Mouse (Mus musculus): ENCODE results near the gene Dnttip1. TPM values are rescaled to one million over a fixed set of nuclear protein-coding genes. Genes with fewer than 3 reads are reported as not detected.
A peak's percentile ranks its signal among the peaks of the same experiment; 100 is the strongest.

The Dnttip1 gene
- total and polyA plus RNA-seq, 2 experiments from 2014 or later, result 24.9 to 53.9 TPM

GRCm38 (mm10) chr2:164778809-164779208 is 33.0 kb downstream of the Dnttip1 start:
- H3K9ac ChIP-seq (replicated peaks; ENCODE audit: low read length), result no peak overlapping the region
- no peaks in the 10 kb centered on the region for H3K9me3 ChIP-seq (ENCODE audit: low read length)
- ATAC-seq, result no peak
- H3K36me3 ChIP-seq (ENCODE audit: insufficient read depth, low read length), result no peaks in the 10 kb centered on the region
- H3K27ac ChIP-seq, result no peak overlapping the region
- H3K4me2 ChIP-seq (ENCODE audit: low read depth, low read length), result no peak overlapping the region
- no peak for DNase-seq (ENCODE audit: low spot score)
- H3K4me1 ChIP-seq (ENCODE audit: insufficient read depth, low read length), result no peaks in the 10 kb centered on the region
- WGBS, result 79% methylated on average over 7 of the region's 7 CpGs
- no peak for TF ChIP-seq CTCF (IDR thresholded peaks at IDR 0.05; ENCODE audit: low read depth)
- no peaks in the 10 kb centered on the region for H3K27me3 ChIP-seq (ENCODE audit: insufficient read depth, low read length)
- H3K4me3 ChIP-seq (ENCODE audit: low read length), result no peak overlapping the region

GRCm38 (mm10) chr2:164779481-164780086 is 33.8 kb downstream of the Dnttip1 start, which contains the start of gene Tnnc2:
Gene Tnnc2 (minus strand): TSS chr2:164779967.
- no peaks in the 10 kb centered on the region for H3K27me3 ChIP-seq (ENCODE audit: insufficient read depth, low read length)
- H3K4me2 ChIP-seq (ENCODE audit: low read depth, low read length), result no peak within 1 kb of the TSS
- no peak within 1 kb of the TSS for H3K9ac ChIP-seq (replicated peaks; ENCODE audit: low read length)
- no peak within 1 kb of the TSS for H3K4me3 ChIP-seq (ENCODE audit: low read length)
- H3K9me3 ChIP-seq (ENCODE audit: low read length), result no peaks in the 10 kb centered on the region
- ATAC-seq (no peak), DNase-seq (ENCODE audit: low spot score) (no peak)
- H3K36me3 ChIP-seq (ENCODE audit: insufficient read depth, low read length), result no peaks in the 10 kb centered on the region
- TF ChIP-seq CTCF (IDR thresholded peaks at IDR 0.05; ENCODE audit: low read depth), result no peak
- H3K4me1 ChIP-seq (ENCODE audit: insufficient read depth, low read length), result no peaks in the 10 kb centered on the region
- H3K27ac ChIP-seq, result no peak within 1 kb of the TSS
- WGBS, result 71% methylated on average over 8 of the region's 8 CpGs

GRCm38 (mm10) chr2:164781876-164782275 is 36.1 kb downstream of the Dnttip1 start:
- no peak for TF ChIP-seq CTCF (IDR thresholded peaks at IDR 0.05; ENCODE audit: low read depth)
- H3K27ac ChIP-seq, result no peak overlapping the region
- H3K27me3 ChIP-seq (ENCODE audit: insufficient read depth, low read length), result no peaks in the 10 kb centered on the region
- DNase-seq (ENCODE audit: low spot score) (no peak), ATAC-seq (no peak)
- no peaks in the 10 kb centered on the region; the same call in 1 of the 2 replicates for H3K4me1 ChIP-seq (ENCODE audit: insufficient read depth, low read length)
- H3K36me3 ChIP-seq (ENCODE audit: insufficient read depth, low read length), result no peaks in the 10 kb centered on the region
- H3K4me2 ChIP-seq (ENCODE audit: low read depth, low read length), result no peak overlapping the region
- no peak overlapping the region for H3K4me3 ChIP-seq (ENCODE audit: low read length)
- WGBS, result 76% methylated on average over 4 of the region's 4 CpGs
- H3K9ac ChIP-seq (replicated peaks; ENCODE audit: low read length), result no peak overlapping the region
- H3K9me3 ChIP-seq (ENCODE audit: low read length), result no peaks in the 10 kb centered on the region

GRCm38 (mm10) chr2:164783926-164784581 is 38.3 kb downstream of the Dnttip1 start:
- Histone ChIP-seq H3K4me2 (ENCODE audit: low read depth, low read length) (no peak overlapping the region), H3K4me3 (ENCODE audit: low read length) (no peak overlapping the region)
- 80% methylated on average over 7 of the region's 7 CpGs for WGBS

GRCm38 (mm10) chr2:164784869-164785420 is 39.2 kb downstream of the Dnttip1 start:
- whole genome bisulfite sequencing, result 12% methylated on average over 7 of the region's 7 CpGs
- H3K9me3 ChIP-seq (ENCODE audit: low read length), result no peaks in the 10 kb centered on the region
- DNase-seq (ENCODE audit: low spot score) (no peak), ATAC-seq (no peak)
- H3K9ac ChIP-seq (replicated peaks; ENCODE audit: low read length), result peak overlapping the region; percentile 92; the same call in 1 of the 2 replicates
- H3K4me3 ChIP-seq (ENCODE audit: low read length), result peak overlapping the region; percentile 75
- no peaks in the 10 kb centered on the region; the same call in 1 of the 2 replicates for H3K4me1 ChIP-seq (ENCODE audit: insufficient read depth, low read length)
- H3K4me2 ChIP-seq (ENCODE audit: low read depth, low read length), result peak overlapping the region; percentile 93
- no peaks in the 10 kb centered on the region for H3K27me3 ChIP-seq (ENCODE audit: insufficient read depth, low read length)
- no peak for TF ChIP-seq CTCF (IDR thresholded peaks at IDR 0.05; ENCODE audit: low read depth)
- no peaks in the 10 kb centered on the region for H3K36me3 ChIP-seq (ENCODE audit: insufficient read depth, low read length)
- peak overlapping the region; percentile 89 for H3K27ac ChIP-seq

More at GRCm38 (mm10) chr2:164783926-164784581, 38.3 kb downstream of the Dnttip1 start:
- DNase-seq (ENCODE audit: low spot score), result peak; percentile 50
- ATAC-seq, result no peak
- no peaks in the 10 kb centered on the region for H3K36me3 ChIP-seq (ENCODE audit: insufficient read depth, low read length)
- H3K27me3 ChIP-seq (ENCODE audit: insufficient read depth, low read length), result no peaks in the 10 kb centered on the region
- TF ChIP-seq CTCF (IDR thresholded peaks at IDR 0.05; ENCODE audit: low read depth), result peak; percentile 51
- H3K27ac ChIP-seq, result no peak overlapping the region
- no peaks in the 10 kb centered on the region; the same call in 1 of the 2 replicates for H3K4me1 ChIP-seq (ENCODE audit: insufficient read depth, low read length)
- H3K9me3 ChIP-seq (ENCODE audit: low read length), result no peaks in the 10 kb centered on the region
- H3K9ac ChIP-seq (replicated peaks; ENCODE audit: low read length), result no peak overlapping the region

GRCm38 (mm10) chr2:164785481-164786387 is 40.0 kb downstream of the Dnttip1 start, which contains the start of gene Snx21:
Gene Snx21 (plus strand): TSS chr2:164785823.
- TF ChIP-seq CTCF (IDR thresholded peaks at IDR 0.05; ENCODE audit: low read depth), result peak; percentile 49
- DNase-seq (ENCODE audit: low spot score) (peak; percentile 89), ATAC-seq (peak; percentile 92)
- H3K4me1 ChIP-seq (ENCODE audit: insufficient read depth, low read length), result no peaks in the 10 kb centered on the region; the same call in 1 of the 2 replicates
- WGBS, result under 1% methylated on average over 66 of the region's 89 CpGs
- peak within 1 kb of the TSS; percentile 93 for H3K4me2 ChIP-seq (ENCODE audit: low read depth, low read length)
- H3K36me3 ChIP-seq (ENCODE audit: insufficient read depth, low read length), result 0 out of 2 replicates have a peak, but pooled peaks cover 4% of the 10 kb centered on the region
- peak within 1 kb of the TSS; percentile 89 for H3K27ac ChIP-seq
- H3K27me3 ChIP-seq (ENCODE audit: insufficient read depth, low read length), result no peaks in the 10 kb centered on the region
- H3K9me3 ChIP-seq (ENCODE audit: low read length), result no peaks in the 10 kb centered on the region
- peak within 1 kb of the TSS; percentile 75 for H3K4me3 ChIP-seq (ENCODE audit: low read length)
- peak within 1 kb of the TSS; percentile 92 for H3K9ac ChIP-seq (replicated peaks; ENCODE audit: low read length)
